Mouse (Mus musculus): ENCODE data around the gene Fam196b.

DNA sequence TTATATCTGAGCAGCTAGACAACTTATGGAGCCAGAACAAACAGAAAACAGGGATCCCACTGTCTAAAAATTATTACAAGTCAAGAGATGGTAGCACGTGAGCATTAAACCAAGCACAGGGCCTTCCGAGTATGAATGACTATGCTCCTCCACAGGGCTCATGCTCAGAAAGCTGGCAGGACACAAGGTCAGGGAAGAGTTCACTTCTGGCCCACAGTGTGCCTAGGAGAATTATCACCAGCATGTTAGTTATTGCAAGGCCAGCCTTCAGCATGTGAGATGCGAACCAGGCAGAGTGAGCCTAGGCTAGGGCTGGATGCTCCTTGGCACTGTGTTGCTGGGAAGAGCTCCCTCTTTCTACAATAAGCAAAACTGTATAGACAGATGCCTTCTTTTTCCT lies 5.9 kb upstream of the Fam196b start:
- TF ChIP-seq CTCF (IDR thresholded peaks at IDR 0.05; ENCODE audit: low read depth): no peak
- no peak for TF ChIP-seq EP300 (IDR thresholded peaks at IDR 0.05; ENCODE audit: low read depth)
